Mouse (Mus musculus) ovary, adult 18-20 months (tissue): ENCODE data around the gene Mlc1.

ENCODE experiments used
- DNase-seq: peaks from one replicate; pipeline ENCODE4 v3.0.0; 2022; ENCODE audit warnings: low spot score, mixed read lengths

Gene Mlc1

DNA sequence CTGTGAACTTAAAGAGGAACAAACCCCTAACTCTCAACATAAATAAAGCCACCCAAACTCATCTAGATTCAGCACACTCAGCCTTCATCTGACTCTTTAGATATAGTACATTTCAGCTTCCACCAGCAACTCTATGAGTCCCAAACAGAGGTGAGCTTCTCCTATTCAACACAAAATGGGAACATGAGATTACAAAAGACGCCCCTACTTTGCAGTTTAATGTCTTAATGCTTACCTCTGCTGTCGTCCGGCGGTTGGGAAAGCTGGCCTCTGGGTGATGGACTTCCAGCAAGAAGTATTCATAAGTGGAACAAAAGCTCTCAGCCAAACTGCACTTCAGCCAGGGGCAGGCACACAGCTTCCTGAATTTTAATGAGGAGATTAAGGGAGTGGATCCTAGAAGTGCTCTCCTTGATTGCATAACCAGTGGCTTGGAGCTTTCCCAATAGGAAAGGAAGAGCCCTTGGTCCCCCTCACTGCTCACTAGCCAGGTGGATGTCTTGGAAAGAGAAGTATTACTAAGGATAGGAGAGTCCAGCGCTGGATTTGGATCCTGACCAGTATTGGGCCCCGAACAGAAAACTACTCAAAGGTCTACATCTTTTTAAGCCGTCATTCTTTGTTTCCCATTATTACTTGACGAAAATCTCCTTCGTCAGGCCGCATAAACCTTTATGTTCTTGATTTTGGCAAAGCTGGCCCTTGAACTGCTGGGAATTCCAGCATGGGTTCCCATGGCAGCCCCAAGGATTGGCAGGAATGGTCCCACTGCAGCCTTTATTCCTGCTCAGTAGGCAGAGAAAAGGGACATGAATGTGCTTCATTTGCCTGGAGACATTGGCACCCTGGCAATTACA, at the start of gene Mlc1:
Gene Mlc1 (minus strand): TSS at position 727 of the 857 bp plus-strand sequence.
- DNase-seq: no peak

DNA sequence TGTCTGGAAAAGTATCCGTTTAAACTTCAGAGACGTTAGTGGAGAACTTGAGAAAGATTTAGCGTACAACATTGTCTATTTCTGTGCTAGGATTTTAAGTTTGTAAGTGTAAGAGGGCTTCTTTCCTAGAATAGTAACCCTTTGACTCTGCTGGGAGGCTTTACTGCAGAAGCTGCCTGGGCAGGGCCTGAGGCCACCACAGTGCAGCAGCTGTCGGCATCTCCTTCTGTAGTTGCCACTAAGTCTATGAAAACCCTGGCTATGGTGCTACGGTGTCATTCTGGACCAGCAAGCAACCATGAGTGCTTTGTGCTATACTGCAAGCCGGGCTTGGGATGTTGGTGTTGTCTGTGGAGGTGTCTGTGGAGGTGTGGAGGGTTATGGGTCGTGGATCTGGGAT, 41.7 kb upstream of the Mlc1 start:
- DNase-seq: no peak

DNA sequence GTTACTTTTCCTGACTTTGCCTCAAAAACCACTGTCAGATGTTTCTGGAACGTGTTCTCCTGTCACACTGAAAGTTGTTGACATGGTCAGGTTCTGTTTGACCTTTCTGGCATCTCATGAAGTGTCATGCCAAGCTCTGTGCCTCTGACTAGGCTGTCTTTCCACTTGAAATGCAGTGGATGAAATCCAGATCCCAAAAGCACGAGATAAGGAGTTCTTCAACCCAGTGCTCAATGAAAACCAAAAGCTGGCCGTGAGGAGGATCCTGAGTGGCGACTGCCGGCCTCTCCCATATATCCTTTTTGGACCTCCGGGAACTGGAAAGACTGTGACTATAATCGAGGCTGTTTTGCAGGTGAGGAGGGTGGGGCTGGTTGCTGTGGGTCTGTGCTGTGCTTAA, 41.3 kb upstream of the Mlc1 start:
- DNase-seq: no peak

DNA sequence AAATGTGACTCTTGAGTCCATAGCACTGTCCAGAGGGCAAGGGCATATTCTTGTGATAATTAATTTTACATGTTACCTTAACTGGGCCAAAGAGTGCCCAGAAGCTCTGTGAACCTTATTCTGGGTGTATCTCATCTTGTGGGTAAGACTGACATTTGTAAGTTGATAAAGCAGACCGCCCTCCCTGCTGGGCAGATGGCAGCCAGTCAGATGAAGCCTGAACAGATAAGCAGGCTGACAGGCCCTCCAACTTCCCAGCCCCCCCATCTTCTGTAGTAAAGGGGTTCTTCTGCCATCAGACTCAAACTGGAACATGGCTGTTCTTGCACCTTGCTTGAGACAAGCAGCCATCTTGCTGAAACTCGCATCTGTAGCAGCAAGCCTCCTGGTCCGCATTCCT, 37.9 kb upstream of the Mlc1 start:
- DNase-seq: no peak

DNA sequence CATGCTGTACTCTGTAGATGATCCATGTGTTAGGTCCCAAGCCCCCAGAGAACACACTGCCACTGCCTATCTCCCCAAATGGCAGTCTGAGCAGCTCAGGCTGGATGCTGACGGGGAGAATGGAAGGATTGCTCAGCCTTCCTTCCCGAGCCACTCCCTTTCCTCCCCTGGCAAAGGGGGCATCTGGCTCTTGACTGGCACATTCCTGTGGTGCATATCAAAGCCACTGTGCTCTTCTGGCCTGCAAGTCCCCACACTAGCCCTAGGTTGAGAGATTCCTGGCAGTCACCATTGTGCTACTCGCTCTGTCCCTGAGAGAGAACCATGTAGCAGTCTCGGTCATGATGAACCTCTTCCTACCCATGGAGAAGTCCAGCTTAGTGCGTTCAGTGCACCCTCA, 29.0 kb upstream of the Mlc1 start:
- no peak for DNase-seq

DNA sequence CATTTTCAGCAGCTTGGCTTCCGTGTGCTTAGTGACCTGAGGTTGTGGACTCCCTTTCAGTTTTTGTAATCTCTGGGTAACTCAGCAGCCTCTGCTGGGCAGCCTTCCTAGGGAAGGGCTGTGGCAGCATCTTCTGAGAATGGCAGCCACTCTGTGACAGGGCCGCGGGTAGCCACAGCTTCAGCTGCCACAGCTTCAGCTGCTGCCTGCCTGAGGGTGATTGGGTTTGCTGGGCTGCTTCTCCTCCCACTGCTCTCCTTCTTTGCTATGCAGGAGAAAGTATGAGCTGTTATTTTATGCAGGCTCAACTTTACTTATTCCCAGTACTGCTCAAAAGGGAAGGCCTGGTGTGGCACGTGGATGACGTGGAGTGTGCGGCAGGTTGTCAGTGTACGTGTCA, 28.2 kb upstream of the Mlc1 start:
- no peak for DNase-seq

DNA sequence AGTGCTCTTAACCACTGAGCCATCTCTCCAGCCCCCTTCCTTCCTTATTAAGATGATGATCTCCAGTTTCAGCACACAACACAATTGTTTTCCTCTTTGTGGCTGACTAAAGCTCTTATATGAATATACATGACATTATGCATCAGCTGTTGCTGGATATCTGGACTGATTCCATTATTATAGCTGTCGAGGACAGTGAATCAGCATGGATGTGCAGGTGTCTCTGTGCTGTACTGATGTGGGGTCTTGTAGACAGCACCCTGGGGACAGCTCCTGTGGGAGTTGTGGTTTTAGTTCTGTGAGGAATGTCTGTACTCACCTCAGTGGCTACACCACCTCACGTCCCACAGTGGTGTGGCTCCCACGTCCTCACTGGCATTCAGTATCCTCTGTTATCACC, 22.4 kb upstream of the Mlc1 start:
- DNase-seq: no peak

DNA sequence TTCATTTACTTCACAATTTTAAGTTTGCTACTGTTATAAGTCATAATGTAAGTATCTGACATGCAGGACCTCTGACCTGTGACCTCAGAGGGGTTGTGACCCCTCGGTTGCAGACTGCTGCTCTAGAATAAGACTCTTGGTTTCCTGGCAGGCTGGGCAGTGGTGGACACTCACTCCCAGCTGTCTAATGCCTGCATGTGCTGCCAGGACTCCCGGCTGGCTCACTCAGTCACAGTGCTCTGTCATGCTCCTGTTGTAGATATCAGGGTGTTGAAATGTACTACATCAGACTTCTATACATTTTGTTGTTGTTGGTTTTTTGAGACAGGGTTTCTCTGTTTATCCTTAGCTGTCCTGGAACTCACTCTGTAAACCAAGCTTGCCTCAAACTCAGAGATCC, 21.6 kb upstream of the Mlc1 start:
- no peak for DNase-seq

DNA sequence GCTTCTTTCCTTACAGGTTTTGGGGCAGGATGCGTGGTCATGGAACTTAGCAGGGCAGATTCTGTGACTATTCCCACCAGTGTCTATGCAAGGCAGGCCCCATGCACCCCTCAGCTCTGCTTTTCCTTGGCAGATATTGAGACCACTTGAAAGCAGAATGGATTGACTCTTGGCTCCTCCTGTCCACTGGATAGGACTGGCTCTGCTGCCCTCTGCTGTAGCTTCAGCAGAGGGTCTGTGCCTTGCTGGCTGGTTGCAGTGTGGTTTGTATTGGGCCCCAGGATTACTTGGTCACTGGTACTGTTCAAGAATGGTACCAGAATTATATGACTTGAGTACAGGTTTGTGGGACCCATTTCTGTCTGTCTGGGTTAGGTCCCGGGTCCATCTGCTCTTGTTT, 20.3 kb upstream of the Mlc1 start:
- DNase-seq: no peak

DNA sequence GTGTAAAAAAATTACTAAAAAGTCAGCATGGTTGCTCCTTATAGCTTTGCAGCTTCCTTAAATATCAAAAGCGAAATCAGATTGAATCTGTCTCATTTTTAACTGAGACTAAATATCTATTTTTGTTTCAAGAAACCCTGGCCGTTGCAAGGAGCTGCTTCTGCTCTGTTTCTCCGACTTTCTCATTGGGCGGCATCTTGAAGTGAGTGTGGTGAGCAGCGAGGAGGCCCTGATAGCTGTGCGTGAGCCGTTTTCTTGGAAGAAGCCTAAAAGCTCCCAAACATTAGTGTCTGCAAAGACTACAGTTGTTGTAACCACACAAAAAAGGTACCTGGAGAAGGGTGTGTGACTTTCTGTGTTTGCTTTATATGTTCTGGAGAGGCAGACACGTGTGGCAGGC, 19.8 kb upstream of the Mlc1 start:
- DNase-seq: no peak

DNA sequence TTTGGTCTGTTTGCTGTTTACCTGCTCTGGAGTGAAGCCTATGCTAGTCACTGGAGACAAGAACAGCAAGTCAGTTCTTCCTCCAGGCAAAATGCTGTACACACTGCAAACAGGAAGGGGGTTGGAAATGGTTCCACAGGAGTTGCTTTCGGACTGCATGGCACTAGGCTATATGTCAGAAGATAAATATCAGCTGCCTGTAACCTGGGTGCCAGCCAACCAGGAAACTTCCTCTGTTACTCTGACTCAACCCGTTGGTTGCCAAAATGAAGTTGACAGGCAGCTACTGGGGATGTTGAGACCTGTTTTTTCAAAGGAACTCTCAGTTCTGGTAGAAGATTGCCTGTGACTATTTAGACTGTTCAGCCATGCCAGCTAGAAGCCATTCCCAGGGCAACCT, 10.4 kb upstream of the Mlc1 start:
- DNase-seq: no peak

DNA sequence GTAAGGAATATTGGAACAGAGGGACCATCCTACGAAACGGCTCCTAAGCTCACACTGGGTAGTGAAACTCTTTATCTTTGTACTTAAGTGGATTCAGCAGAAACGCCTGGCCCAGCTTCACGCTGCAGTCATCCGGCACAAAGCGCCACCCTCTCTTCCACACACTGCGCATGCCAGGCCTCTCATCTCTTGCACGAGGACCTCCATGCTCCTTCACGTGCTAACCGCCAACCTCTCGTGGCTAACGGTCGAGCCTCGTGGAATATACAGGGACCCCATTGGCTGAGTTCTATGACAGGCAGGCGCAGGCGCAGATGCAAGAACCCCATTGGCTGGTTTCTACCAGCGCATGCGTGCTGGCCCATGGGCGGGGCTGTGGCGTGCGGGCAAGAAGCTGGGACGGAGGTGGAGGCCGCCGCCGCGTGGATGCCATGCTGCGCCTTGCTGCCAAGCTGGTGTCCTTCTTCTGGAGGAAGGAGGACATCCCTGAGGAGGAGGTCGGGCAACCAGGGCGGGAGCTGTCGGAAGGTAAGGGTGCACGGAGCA, 3.8 kb upstream of the Mlc1 start, which contains the start of gene Mov10l1:
Gene Mov10l1 (plus strand): TSS at position 376 of the 546 bp plus-strand sequence.
- no peak for DNase-seq

DNA sequence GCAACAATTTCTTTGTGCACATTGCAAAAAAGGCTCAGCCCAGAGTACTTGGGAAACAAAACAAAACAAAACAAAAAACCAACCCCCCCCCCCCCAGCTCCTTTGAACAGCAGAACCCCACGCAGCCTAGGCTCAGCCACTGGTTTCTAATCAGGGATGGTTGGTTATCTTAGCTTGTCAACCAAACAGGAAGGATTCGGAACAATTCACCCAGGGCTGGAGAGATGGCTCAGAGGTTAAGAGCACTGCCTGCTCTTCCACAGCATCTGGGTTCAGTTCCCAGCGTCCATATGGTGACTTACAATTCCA, 285 bp upstream of the Mlc1 start:
- no peak for DNase-seq

DNA sequence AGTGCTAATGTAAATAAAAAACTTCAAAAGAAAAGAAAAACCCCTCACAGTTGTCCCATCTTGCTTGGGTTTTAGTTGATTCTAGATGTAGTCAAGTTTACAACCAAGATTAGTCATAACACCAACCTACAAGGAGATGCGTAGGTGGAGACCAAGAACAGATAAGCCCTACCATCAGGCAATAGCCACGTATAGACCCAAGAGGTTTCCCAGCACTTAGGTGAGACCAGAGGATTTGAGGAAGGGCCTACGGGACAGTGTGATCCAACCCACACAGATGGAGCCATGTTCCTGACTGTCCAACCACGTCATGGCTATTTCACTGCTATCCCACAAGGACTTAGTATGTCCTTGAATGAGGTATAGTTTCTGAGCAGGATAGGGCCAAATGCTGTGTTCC, 6.5 kb downstream of the Mlc1 start:
- DNase-seq: no peak

DNA sequence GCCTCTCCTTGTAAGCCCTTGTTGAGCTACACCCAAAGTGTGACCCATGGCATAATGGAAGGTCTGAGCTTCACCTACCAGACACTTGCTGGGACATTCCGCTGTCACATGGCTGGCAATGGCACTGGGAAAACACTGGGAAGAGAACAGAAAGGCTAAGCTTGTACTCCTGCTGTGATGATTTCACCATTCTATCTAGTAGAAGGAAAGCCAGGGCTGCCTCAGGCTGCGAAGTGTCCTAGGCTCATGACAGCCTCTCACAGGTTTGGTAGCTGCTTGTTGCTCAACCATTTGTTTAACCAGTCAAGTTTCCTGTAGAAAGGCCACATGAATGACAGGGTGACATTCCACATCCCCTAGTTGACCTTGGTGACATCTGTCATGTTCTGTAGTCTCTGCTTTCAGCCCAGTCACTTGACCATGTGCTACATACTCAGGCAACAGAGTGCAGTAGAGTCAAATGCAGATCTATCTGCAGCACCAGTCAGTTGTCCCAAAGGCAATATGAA, 14.7 kb downstream of the Mlc1 start:
- DNase-seq: no peak

DNA sequence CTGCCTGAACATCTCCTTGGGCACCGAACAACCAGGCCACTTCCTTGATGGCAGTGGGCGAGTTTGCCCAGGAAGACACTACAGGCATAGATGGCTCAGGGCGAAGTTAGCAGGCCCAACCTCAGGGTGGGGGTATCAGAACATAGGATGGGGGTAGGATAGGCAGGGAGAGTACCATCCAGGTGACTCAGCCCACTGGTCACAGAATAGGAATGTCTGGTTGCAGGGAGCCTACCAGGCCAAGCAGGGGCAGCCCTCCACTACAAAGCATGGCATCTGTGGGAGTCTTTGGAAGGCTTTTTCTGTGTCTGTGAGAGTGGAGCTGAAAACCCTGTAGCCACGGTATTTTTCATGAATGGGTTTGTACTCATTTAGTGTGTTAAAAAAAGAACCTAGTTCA, 21.3 kb downstream of the Mlc1 start:
- no peak for DNase-seq

DNA sequence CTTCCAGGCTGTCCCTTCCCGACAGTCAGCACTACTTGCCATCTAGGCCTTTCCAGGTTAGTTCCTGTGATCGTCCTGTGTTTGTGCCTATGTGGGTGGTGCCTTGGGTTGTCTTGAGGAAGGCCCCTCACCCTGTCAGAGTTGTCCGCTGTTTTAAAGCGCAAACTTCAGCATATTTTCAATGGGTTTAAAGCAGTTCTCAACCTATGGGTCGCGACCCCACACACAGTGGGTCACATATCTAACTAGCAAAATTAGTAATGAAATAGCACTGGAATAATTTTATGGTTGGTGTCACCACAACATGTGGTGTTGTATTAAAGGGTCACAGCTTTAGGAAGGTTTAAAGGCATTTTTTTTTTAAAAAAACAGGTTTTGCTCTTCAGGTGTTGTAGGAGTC, 23.5 kb downstream of the Mlc1 start:
- DNase-seq: no peak

DNA sequence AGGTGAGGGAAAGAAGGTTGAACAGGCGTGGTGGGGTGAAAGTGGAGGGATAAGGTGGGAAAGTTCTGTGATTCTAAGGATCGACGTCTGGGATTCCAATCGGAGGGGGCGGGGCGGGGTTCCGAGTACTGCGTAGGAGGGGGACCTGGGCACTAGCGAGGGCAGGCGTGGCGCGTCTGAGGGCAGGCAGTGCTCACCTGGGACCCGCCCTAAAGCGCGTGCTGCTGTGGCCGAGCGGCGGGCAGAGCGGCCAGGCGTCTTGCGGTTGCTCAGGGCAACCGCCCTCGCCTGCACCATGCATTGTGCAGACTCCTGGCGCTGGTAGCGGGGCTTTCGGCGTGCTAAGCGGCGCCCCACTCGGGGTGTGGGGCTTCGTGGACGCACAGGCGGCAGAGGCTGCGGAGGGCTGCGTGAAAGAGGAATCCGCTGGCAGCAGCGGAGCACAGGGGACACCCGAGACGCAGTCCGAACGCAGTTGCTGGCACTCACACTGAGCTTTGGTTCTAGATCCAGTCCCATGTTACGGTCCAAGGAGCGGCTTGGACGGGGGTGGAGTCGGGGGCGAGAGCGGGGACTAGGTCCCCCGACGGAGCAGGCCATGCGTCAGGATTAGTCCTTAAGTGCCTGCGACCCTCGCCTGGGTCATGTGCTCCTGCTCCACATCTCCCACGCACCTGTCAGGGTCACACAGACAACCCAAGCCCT, 24.3 kb downstream of the Mlc1 start, which contains the start of gene Ttll8:
Gene Ttll8 (minus strand): TSS at position 51 of the 705 bp plus-strand sequence.
- no peak for DNase-seq

DNA sequence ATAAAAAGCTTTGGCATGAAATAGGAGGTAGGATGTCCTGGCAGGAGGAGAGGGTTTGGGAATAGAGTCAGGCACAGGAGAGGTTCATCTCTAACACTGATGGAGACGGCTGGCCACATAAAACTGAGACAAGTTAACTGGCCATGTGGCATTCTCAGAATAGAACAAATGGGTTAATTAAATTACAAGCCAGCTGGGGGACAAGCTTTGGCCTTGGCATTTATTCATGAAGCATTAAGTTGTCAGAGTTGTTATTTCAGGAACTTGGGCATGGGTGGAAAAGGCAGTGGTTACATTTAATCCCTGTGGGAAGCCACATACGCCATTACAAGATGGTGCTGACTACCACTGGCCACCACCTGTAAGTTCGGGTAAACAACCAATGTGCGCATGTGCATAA, 27.6 kb downstream of the Mlc1 start:
- DNase-seq: no peak

DNA sequence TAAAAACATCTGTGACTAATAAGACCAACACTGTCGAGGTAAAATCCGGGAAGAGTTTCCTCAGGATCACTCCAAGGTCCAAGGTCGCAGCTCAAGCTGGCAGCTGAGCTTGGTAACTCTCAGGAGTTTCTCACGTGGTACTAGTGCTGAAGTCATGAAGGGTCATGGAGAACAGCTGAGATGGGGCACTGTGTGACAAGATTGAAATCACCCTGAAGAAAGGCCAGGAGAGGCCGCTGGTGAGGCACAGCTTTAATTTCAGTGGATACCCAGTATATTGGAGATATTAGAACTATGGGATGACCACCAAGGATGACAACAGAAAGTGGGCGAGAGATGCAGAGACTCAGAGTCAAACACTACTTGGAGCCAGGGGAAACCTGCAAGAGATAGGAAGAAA, 32.0 kb downstream of the Mlc1 start:
- DNase-seq: no peak

DNA sequence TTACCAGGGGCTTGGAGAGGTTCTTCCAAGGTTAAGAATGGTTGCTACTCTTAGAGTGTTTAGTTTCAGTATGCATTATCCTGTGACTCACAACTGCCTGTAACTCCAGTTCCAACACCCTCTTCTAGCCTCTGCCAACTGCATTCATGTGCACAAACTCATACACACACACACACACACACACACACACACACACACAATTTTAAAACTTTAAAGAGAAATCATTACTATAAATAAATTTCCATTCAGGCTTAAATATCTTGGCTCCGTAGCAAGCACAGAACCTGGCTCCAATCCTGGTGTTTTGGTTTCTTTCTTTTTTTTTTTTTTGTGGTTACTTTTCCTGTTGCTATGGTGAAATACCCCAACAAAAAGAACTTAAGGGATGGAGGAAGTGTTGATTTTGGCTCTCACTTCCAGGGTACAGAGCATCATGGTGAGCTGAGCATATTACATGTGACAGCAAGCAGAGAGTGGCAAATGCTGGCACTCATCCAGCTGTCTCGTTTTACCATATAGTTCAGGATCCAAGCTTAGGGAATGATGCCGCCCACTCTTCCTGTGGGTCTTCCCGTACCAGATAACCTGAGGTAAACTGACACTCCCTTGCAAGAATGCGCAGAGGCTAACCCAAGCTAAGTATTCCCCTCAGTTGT, 34.8 kb downstream of the Mlc1 start:
- DNase-seq: no peak

DNA sequence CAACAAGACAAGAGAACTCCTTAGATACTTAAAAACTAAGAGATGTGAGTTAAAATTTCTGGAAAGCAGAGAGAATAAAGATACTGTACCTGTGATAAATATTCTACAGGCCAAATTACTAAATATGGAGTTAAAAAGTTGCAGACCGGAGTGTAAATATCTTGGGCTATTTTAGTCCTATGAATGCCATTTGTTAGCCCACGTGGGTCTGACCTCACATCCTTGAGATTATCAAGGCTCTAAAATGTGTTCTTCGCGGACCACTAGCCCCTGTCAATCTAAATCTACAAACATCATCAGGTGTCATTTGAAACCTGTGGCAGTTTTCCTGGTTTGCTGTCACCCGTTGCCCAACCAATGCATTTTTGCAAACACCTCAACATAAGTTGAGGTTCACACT, 36.0 kb downstream of the Mlc1 start:
- no peak for DNase-seq

DNA sequence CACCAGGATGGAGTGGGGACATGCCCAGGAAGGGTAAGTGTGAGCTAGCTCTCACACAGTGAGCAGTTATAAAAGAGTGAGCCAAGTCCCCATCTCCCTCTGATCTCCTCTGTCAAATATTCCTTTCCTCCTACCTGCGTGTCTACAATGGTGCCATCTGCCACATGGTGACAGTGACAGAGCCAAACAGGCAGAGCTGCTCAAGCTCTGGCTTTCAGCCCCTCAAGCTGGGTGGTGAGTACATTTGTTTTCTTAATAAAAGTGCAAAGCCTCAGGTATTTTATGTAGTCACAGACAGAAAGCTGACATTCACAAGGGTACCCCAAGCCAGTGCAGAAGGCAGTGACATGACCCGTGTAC, 41.5 kb downstream of the Mlc1 start:
- DNase-seq: no peak
